ENCODE assay signal across 18 mouse cellular contexts in the genomic region with DNA sequence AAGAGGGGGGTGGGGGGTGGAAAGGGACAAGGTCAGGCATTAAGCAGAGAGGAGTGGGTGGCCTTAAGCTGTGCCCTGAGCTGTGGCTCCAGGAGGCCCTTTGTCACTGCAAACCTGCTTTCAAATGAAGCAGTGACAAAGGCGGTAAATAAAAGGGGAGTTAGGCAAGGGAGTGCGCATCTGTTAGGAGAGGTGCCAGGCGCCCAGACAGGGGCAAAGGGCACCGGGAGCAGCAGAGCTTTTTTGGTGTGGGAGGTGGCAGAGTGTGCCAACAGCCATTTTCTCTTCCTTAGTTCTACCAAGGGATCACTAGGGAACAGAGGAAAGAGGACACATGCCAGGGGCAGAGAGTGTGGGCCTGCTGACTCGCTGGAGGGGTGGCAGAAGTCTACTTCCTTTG. TPM values are rescaled to one million over a fixed set of nuclear protein-coding genes. Genes with fewer than 3 reads are reported as not detected.
DNase-seq lines count a peak whose midpoint lies in the region; ATAC-seq and TF ChIP-seq lines count a peak whose summit lies in the region.
"Had no signal": no experiment of that assay in that cellular context is flagged by ENCODE, and none has a peak within 500 bp of the region (broad histone marks: within the 10 kb centered on the region; RNA-seq: fewer than 3 reads in every experiment).

No protein-coding gene starts in this region.

- no peak for TF ChIP-seq CTCF in kidney, adult 2 months (conservative IDR thresholded peaks at IDR 0.05; ENCODE audit: insufficient read depth, insufficient read length, low read depth, low read length)

- H3K4me2 ChIP-seq in embryonic facial prominence, embryonic 15.5 days (replicated peaks) = peak overlapping the region; percentile 37
- peak overlapping the region; percentile 10; the same call in 1 of the 2 replicates for H3K4me2 ChIP-seq in stomach, embryonic 15.5 days
- H3K4me2 ChIP-seq: forebrain, embryonic 12.5 days; heart, embryonic 12.5 days; hindbrain, embryonic 14.5 days had no signal

- no peaks in the 10 kb centered on the region for H3K4me1 ChIP-seq in kidney, adult 2 months (ENCODE audit: control insufficient read depth, insufficient read depth, low read length)
- H3K4me1 ChIP-seq in embryonic facial prominence, embryonic 15.5 days = peaks cover 13% of the 10 kb centered on the region
- H3K4me1 ChIP-seq in stomach, embryonic 15.5 days = peaks cover 6% of the 10 kb centered on the region

- no peak for TF ChIP-seq POLR2A in kidney, adult 2 months (IDR thresholded peaks at IDR 0.05; ENCODE audit: low read depth, low read length)

- WGBS in kidney, adult 2 months = 22% methylated on average over 5 of the region's 5 CpGs
- 25% methylated on average over 5 of the region's 5 CpGs for WGBS in embryonic facial prominence, embryonic 15.5 days
- WGBS in stomach, embryonic 15.5 days = 23% methylated on average over 5 of the region's 5 CpGs

- no peaks in the 10 kb centered on the region for H3K27me3 ChIP-seq in kidney, adult 2 months (replicated peaks; ENCODE audit: control insufficient read depth, insufficient read depth, low read length)
- H3K27me3 ChIP-seq in embryonic facial prominence, embryonic 15.5 days = peaks cover 67% of the 10 kb centered on the region
- peaks cover 58% of the 10 kb centered on the region for H3K27me3 ChIP-seq in stomach, embryonic 15.5 days (replicated peaks)

- H3K9ac ChIP-seq in embryonic facial prominence, embryonic 15.5 days = no peak overlapping the region
- no peak overlapping the region for H3K9ac ChIP-seq in stomach, embryonic 15.5 days
- H3K9ac ChIP-seq: forebrain, embryonic 12.5 days; forebrain, postnatal 0 days; heart, embryonic 12.5 days; hindbrain, embryonic 14.5 days had no signal

- H3K27ac ChIP-seq in kidney, adult 2 months (ENCODE audit: insufficient read depth, low read depth, low read length) = no peak overlapping the region
- H3K27ac ChIP-seq in embryonic facial prominence, embryonic 15.5 days (replicated peaks) = peak overlapping the region; percentile 22; the same call in 1 of the 2 replicates
- H3K27ac ChIP-seq in stomach, embryonic 15.5 days = no peak overlapping the region
- H3K27ac ChIP-seq: forebrain, embryonic 12.5 days; hindbrain, embryonic 10.5 days; hindbrain, embryonic 14.5 days had no signal

- DNase-seq in kidney, adult 2 months = peak; percentile 1
- DNase-seq in kidney, postnatal 25 days = no peak
- peak; percentile 56 for DNase-seq in adipocyte (ENCODE audit: low spot score)
- no peak for DNase-seq in urinary bladder, postnatal 14 days (ENCODE audit: low spot score)
- DNase-seq in thymus, postnatal 4 days = no peak
- DNase-seq: adrenal gland, adult 8-10 months; cerebellum, adult 11 months; cerebellum, adult 8-10 months; forebrain, postnatal 0 days; gastrocnemius, postnatal 14 days had no signal

- ATAC-seq in embryonic facial prominence, embryonic 15.5 days (ENCODE audit: insufficient number of reproducible peaks, low FRiP score, low TSS enrichment, low read depth) = no peak
- ATAC-seq in stomach, embryonic 15.5 days (ENCODE audit: insufficient read depth, low FRiP score, low read depth) = no peak
- ATAC-seq: activated CD4-positive, CD25-positive, alpha-beta regulatory T cell, adult 4 months; forebrain, postnatal 0 days; Patski had no signal

- no peaks in the 10 kb centered on the region for H3K36me3 ChIP-seq in kidney, adult 2 months (ENCODE audit: control insufficient read depth, insufficient read depth, low read length)
- no peaks in the 10 kb centered on the region for H3K36me3 ChIP-seq in embryonic facial prominence, embryonic 15.5 days
- H3K36me3 ChIP-seq in stomach, embryonic 15.5 days = no peaks in the 10 kb centered on the region
- H3K36me3 ChIP-seq: forebrain, embryonic 12.5 days; heart, embryonic 12.5 days; hindbrain, embryonic 10.5 days had no signal

- no peak overlapping the region for H3K4me3 ChIP-seq in kidney, adult 2 months (ENCODE audit: insufficient read depth, low read depth, low read length)
- peak overlapping the region; percentile 45 for H3K4me3 ChIP-seq in embryonic facial prominence, embryonic 15.5 days (replicated peaks)
- H3K4me3 ChIP-seq in stomach, embryonic 15.5 days (replicated peaks) = no peak overlapping the region; the same call in 1 of the 2 replicates
- H3K4me3 ChIP-seq: forebrain, embryonic 12.5 days; heart, embryonic 12.5 days; hindbrain, embryonic 10.5 days had no signal

- no peaks in the 10 kb centered on the region for H3K9me3 ChIP-seq in embryonic facial prominence, embryonic 15.5 days (replicated peaks)
- no peaks in the 10 kb centered on the region for H3K9me3 ChIP-seq in stomach, embryonic 15.5 days
- H3K9me3 ChIP-seq: forebrain, embryonic 12.5 days; heart, embryonic 12.5 days; hindbrain, embryonic 10.5 days had no signal

RNA-seq across cellular contexts. Expression of a gene that starts 1.8 kb away (rescaled TPM):
- 0.14 and 0.27 TPM in 2 replicates for polyA plus RNA-seq in kidney, adult 2 months (2012; rRNA removed)
- polyA plus RNA-seq in embryonic facial prominence, embryonic 15.5 days (2015; fragmentation: Nextera tagmentation; extraction: Ambion mirVana) = 67.2 and 67.5 TPM in 2 replicates
- polyA plus RNA-seq in stomach, embryonic 15.5 days (2015; fragmentation: Nextera tagmentation; extraction: Ambion mirVana) = 14.1 and 21.5 TPM in 2 replicates
- polyA plus RNA-seq: activated CD4-positive, CD25-positive, alpha-beta regulatory T cell, adult 4 months; hindbrain, embryonic 14.5 days had no signal

Comparison
In these comparisons a context has a peak if more than half of its experiments do, and no peak if none do; other contexts are left out.
1. DNase-seq: peak in kidney, adult 2 months (single experiment) and adipocyte (single experiment); none in kidney, postnatal 25 days (0 of 2), urinary bladder, postnatal 14 days (single experiment) and thymus, postnatal 4 days (single experiment).
2. RNA of a gene that starts 1.8 kb away (polyA plus RNA-seq): 67.2 to 67.5 TPM in embryonic facial prominence, embryonic 15.5 days and 14.1 to 21.5 TPM in stomach, embryonic 15.5 days; 0.14 to 0.27 TPM in kidney, adult 2 months; every median in the first group is over 10 times any median in the second.